Mouse (Mus musculus) embryonic fibroblast, embryonic 13.5 days (primary cell): ENCODE data around the gene Adamts2. TPM values are rescaled to one million over a fixed set of nuclear protein-coding genes. Genes with fewer than 3 reads are reported as not detected.
A peak's percentile ranks its signal among the peaks of the same experiment; 100 is the strongest.

Experiments used
- H3K27ac ChIP-seq: 2 replicates; pipeline ENCODE4 v1.5.1; 2012; ENCODE audit warnings: low read length, control low read depth, inconsistent platforms; ENCODE audit not compliant: insufficient read depth
- H3K4me1 ChIP-seq: 2 replicates; pipeline ENCODE4 v1.6.1; 2011; ENCODE audit warnings: low read length; ENCODE audit not compliant: control insufficient read depth, insufficient read depth
- H3K4me3 ChIP-seq: 2 replicates; pipeline ENCODE4 v1.5.1; 2011; ENCODE audit warnings: mild to moderate bottlenecking, control low read depth, low read length; ENCODE audit not compliant: insufficient read depth
- CTCF ChIP-seq: IDR thresholded peaks from 2 replicates; pipeline ENCODE4 v1.5.1; 2011; ENCODE audit warnings: mild to moderate bottlenecking, control low read depth, low read length, moderate library complexity, borderline replicate concordance; ENCODE audit not compliant: insufficient read depth
- POLR2A ChIP-seq: IDR thresholded peaks from 2 replicates; pipeline ENCODE4 v1.6.1; 2011; ENCODE audit warnings: low read depth, mild to moderate bottlenecking, control low read depth, low read length, moderate library complexity
- polyA plus RNA-seq: library from polyadenylated mRNA; stranded (reverse); fragments of >200 nt; gene quantifications from 2 replicates; pipeline ENCODE4 v1.2.4, GENCODE M21; 2011; ENCODE audit warnings: low read depth; ENCODE audit not compliant: missing spikeins, insufficient read length

The Adamts2 gene
- polyA plus RNA-seq, 1 experiment = 25.6 TPM

- peaks cover 2% of the 10 kb centered on the region; the same call in 1 of the 2 replicates for H3K4me1 ChIP-seq
- H3K4me3 ChIP-seq = no peak overlapping the region
- TF ChIP-seq POLR2A (no peak), CTCF (no peak)
- H3K27ac ChIP-seq = no peak overlapping the region
These were observed 115.6 kb downstream of the Adamts2 start for GRCm38 (mm10) chr11:50717381-50717897.

GRCm38 (mm10) chr11:50718862-50719261 is 117.0 kb downstream of the Adamts2 start:
- no peak for TF ChIP-seq POLR2A
- TF ChIP-seq CTCF = no peak

GRCm38 (mm10) chr11:50720421-50720820 is 118.5 kb downstream of the Adamts2 start:
- Histone ChIP-seq H3K27ac (no peak overlapping the region), H3K4me3 (no peak overlapping the region), H3K4me1 (peaks cover 6% of the 10 kb centered on the region; the same call in 1 of the 2 replicates)
- TF ChIP-seq POLR2A (no peak), CTCF (no peak)

More at GRCm38 (mm10) chr11:50718862-50719261, 117.0 kb downstream of the Adamts2 start:
- H3K4me1 ChIP-seq = peaks cover 2% of the 10 kb centered on the region; the same call in 1 of the 2 replicates
- H3K27ac ChIP-seq = no peak overlapping the region
- H3K4me3 ChIP-seq = no peak overlapping the region

- H3K4me3 ChIP-seq = no peak overlapping the region
- TF ChIP-seq POLR2A (no peak), CTCF (no peak)
- H3K4me1 ChIP-seq = peaks cover 10% of the 10 kb centered on the region
- no peak overlapping the region for H3K27ac ChIP-seq
These were observed 119.1 kb downstream of the Adamts2 start for GRCm38 (mm10) chr11:50720856-50721550.

- no peak for TF ChIP-seq CTCF
- TF ChIP-seq POLR2A = no peak
- peak overlapping the region; percentile 24; the same call in 1 of the 2 replicates for H3K27ac ChIP-seq
- H3K4me1 ChIP-seq = peaks cover 8% of the 10 kb centered on the region
- no peak overlapping the region for H3K4me3 ChIP-seq
These were observed 123.7 kb downstream of the Adamts2 start for GRCm38 (mm10) chr11:50725595-50725994.

- peaks cover 8% of the 10 kb centered on the region for H3K4me1 ChIP-seq
- TF ChIP-seq CTCF (no peak), POLR2A (no peak)
- peak overlapping the region; percentile 24; the same call in 1 of the 2 replicates for H3K27ac ChIP-seq
- no peak overlapping the region for H3K4me3 ChIP-seq
These were observed 124.2 kb downstream of the Adamts2 start for GRCm38 (mm10) chr11:50726035-50726434.

- Histone ChIP-seq H3K4me3 (no peak overlapping the region), H3K27ac (no peak overlapping the region), H3K4me1 (no peaks in the 10 kb centered on the region)
- TF ChIP-seq POLR2A (no peak), CTCF (no peak)
These were observed 131.3 kb downstream of the Adamts2 start for GRCm38 (mm10) chr11:50733146-50733545.

GRCm38 (mm10) chr11:50734129-50734528 is 132.2 kb downstream of the Adamts2 start:
- no peak for TF ChIP-seq POLR2A
- no peak for TF ChIP-seq CTCF
- Histone ChIP-seq H3K27ac (no peak overlapping the region), H3K4me3 (no peak overlapping the region), H3K4me1 (no peaks in the 10 kb centered on the region)

GRCm38 (mm10) chr11:50736548-50736947 is 134.7 kb downstream of the Adamts2 start:
- H3K27ac ChIP-seq = no peak overlapping the region

GRCm38 (mm10) chr11:50738436-50738835 is 136.6 kb downstream of the Adamts2 start:
- no peak for TF ChIP-seq POLR2A
- TF ChIP-seq CTCF = no peak
- no peak overlapping the region for H3K4me3 ChIP-seq
- no peaks in the 10 kb centered on the region for H3K4me1 ChIP-seq
- no peak overlapping the region for H3K27ac ChIP-seq

More at GRCm38 (mm10) chr11:50736548-50736947, 134.7 kb downstream of the Adamts2 start:
- no peaks in the 10 kb centered on the region for H3K4me1 ChIP-seq
- H3K4me3 ChIP-seq = no peak overlapping the region
- no peak for TF ChIP-seq CTCF
- TF ChIP-seq POLR2A = no peak
